13 mouse cellular contexts compared by ENCODE assay signal in the genomic region with DNA sequence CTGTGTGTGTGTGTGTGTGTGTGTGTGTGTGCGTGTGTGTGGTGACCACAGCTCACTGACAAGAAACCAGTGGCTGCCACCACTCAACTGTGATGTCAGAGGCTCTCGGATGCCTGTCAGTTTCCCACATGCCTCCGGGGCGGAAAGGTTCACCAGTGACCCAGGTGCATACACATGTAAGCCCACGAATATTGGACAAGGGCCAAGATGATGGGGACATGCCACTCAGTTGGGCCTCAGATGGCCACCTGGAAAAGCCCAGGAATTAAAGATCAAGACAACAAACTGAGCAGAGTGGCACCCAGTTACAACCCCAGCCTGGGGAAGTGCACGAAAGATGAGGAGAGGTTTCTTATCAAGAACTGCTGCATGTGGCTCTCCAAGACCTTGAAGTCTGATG. TPM values are rescaled to one million over a fixed set of nuclear protein-coding genes. Genes with fewer than 3 reads are reported as not detected.
DNase-seq lines count a peak whose midpoint lies in the region; ATAC-seq and TF ChIP-seq lines count a peak whose summit lies in the region.
"Had no signal": no experiment of that assay in that cellular context is flagged by ENCODE, and none has a peak within 500 bp of the region (broad histone marks: within the 10 kb centered on the region; RNA-seq: fewer than 3 reads in every experiment).

No protein-coding gene starts in this region.

- TF ChIP-seq EP300 in liver, postnatal 0 days (IDR thresholded peaks at IDR 0.05; ENCODE audit: low read depth) = no peak

- H3K9me3 ChIP-seq in liver, postnatal 0 days (ENCODE audit: low read length) = no peaks in the 10 kb centered on the region
- H3K9me3 ChIP-seq in liver, embryonic 11.5 days (ENCODE audit: control insufficient read depth, low read length) = no peaks in the 10 kb centered on the region
- H3K9me3 ChIP-seq in heart, embryonic 16.5 days (replicated peaks; ENCODE audit: control insufficient read depth, low read length) = no peaks in the 10 kb centered on the region
- no peaks in the 10 kb centered on the region for H3K9me3 ChIP-seq in midbrain, embryonic 14.5 days (ENCODE audit: control insufficient read depth, low read length)
- H3K9me3 ChIP-seq in forebrain, embryonic 15.5 days = no peaks in the 10 kb centered on the region
- H3K9me3 ChIP-seq: hindbrain, embryonic 15.5 days; limb, embryonic 15.5 days had no signal

- H3K4me2 ChIP-seq in liver, postnatal 0 days (ENCODE audit: low read depth, low read length) = no peak overlapping the region
- no peak overlapping the region for H3K4me2 ChIP-seq in liver, embryonic 11.5 days
- peak overlapping the region; percentile 43 for H3K4me2 ChIP-seq in heart, embryonic 16.5 days (ENCODE audit: low read depth, low read length)
- H3K4me2 ChIP-seq in midbrain, embryonic 14.5 days (ENCODE audit: low read length) = no peak overlapping the region
- no peak overlapping the region for H3K4me2 ChIP-seq in forebrain, embryonic 15.5 days (replicated peaks)
- H3K4me2 ChIP-seq: hindbrain, embryonic 15.5 days; limb, embryonic 15.5 days had no signal

- no peak for TF ChIP-seq CTCF in liver, postnatal 0 days (IDR thresholded peaks at IDR 0.05; ENCODE audit: low read depth)

- H3K9ac ChIP-seq in liver, postnatal 0 days (replicated peaks) = no peak overlapping the region
- no peak overlapping the region for H3K9ac ChIP-seq in liver, embryonic 11.5 days (ENCODE audit: low read depth, low read length)
- H3K9ac ChIP-seq in heart, embryonic 16.5 days (ENCODE audit: low read length) = no peak overlapping the region
- H3K9ac ChIP-seq in midbrain, embryonic 14.5 days (replicated peaks; ENCODE audit: low read length) = no peak overlapping the region
- H3K9ac ChIP-seq in forebrain, embryonic 15.5 days (replicated peaks) = no peak overlapping the region
- H3K9ac ChIP-seq: forebrain, postnatal 0 days; hindbrain, embryonic 15.5 days; limb, embryonic 15.5 days had no signal

- ATAC-seq in liver, postnatal 0 days = no peak
- ATAC-seq in liver, embryonic 11.5 days (replicated peaks; ENCODE audit: low FRiP score) = no peak
- peak; percentile 10; the same call in 1 of the 2 replicates for ATAC-seq in heart, embryonic 16.5 days (replicated peaks; ENCODE audit: extremely low read depth, insufficient read depth, low FRiP score)
- no peak for ATAC-seq in midbrain, embryonic 14.5 days (ENCODE audit: low FRiP score, low TSS enrichment)
- ATAC-seq in forebrain, embryonic 15.5 days (replicated peaks) = no peak
- ATAC-seq: forebrain, postnatal 0 days; Patski had no signal

- no peak overlapping the region for H3K4me3 ChIP-seq in liver, postnatal 0 days (ENCODE audit: low read depth, low read length)
- no peak overlapping the region for H3K4me3 ChIP-seq in liver, embryonic 11.5 days (ENCODE audit: low read depth, low read length)
- no peak overlapping the region for H3K4me3 ChIP-seq in heart, embryonic 16.5 days (ENCODE audit: low read length)
- H3K4me3 ChIP-seq in midbrain, embryonic 14.5 days (replicated peaks; ENCODE audit: low read depth, low read length) = no peak overlapping the region
- H3K4me3 ChIP-seq in forebrain, embryonic 15.5 days = no peak overlapping the region
- H3K4me3 ChIP-seq: hindbrain, embryonic 15.5 days; limb, embryonic 15.5 days had no signal

- no peaks in the 10 kb centered on the region for H3K36me3 ChIP-seq in liver, postnatal 0 days (replicated peaks; ENCODE audit: insufficient read depth, low read length)
- H3K36me3 ChIP-seq in liver, embryonic 11.5 days (ENCODE audit: control insufficient read depth, insufficient read depth, low read length) = no peaks in the 10 kb centered on the region
- H3K36me3 ChIP-seq in heart, embryonic 16.5 days (ENCODE audit: control insufficient read depth, insufficient read depth) = no peaks in the 10 kb centered on the region
- no peaks in the 10 kb centered on the region for H3K36me3 ChIP-seq in midbrain, embryonic 14.5 days (ENCODE audit: control insufficient read depth, insufficient read depth, low read length)
- no peaks in the 10 kb centered on the region for H3K36me3 ChIP-seq in forebrain, embryonic 15.5 days
- H3K36me3 ChIP-seq: hindbrain, embryonic 15.5 days; limb, embryonic 15.5 days had no signal

- no peaks in the 10 kb centered on the region for H3K27me3 ChIP-seq in liver, postnatal 0 days (ENCODE audit: insufficient read depth, low read length)
- no peaks in the 10 kb centered on the region for H3K27me3 ChIP-seq in liver, embryonic 11.5 days (replicated peaks; ENCODE audit: control insufficient read depth, insufficient read depth, low read length)
- H3K27me3 ChIP-seq in heart, embryonic 16.5 days (ENCODE audit: control insufficient read depth, insufficient read depth, low read length) = no peaks in the 10 kb centered on the region
- no peaks in the 10 kb centered on the region for H3K27me3 ChIP-seq in midbrain, embryonic 14.5 days (ENCODE audit: control insufficient read depth, insufficient read depth, low read length)
- H3K27me3 ChIP-seq in forebrain, embryonic 15.5 days = no peaks in the 10 kb centered on the region
- H3K27me3 ChIP-seq: hindbrain, embryonic 15.5 days; limb, embryonic 15.5 days; Patski had no signal

- peaks cover 39% of the 10 kb centered on the region for H3K4me1 ChIP-seq in liver, postnatal 0 days (ENCODE audit: insufficient read depth)
- H3K4me1 ChIP-seq in liver, embryonic 11.5 days (replicated peaks; ENCODE audit: control insufficient read depth, insufficient read depth, low read length) = peaks cover 11% of the 10 kb centered on the region
- H3K4me1 ChIP-seq in heart, embryonic 16.5 days (ENCODE audit: control insufficient read depth, insufficient read depth, low read length) = peaks cover 84% of the 10 kb centered on the region
- peaks cover 20% of the 10 kb centered on the region for H3K4me1 ChIP-seq in midbrain, embryonic 14.5 days (ENCODE audit: control insufficient read depth, insufficient read depth, low read length)
- H3K4me1 ChIP-seq in forebrain, embryonic 15.5 days = peaks cover 19% of the 10 kb centered on the region

- H3K27ac ChIP-seq in liver, postnatal 0 days (ENCODE audit: low read depth) = peak overlapping the region; percentile 44; the same call in 1 of the 2 replicates
- H3K27ac ChIP-seq in liver, embryonic 11.5 days (ENCODE audit: low read depth, low read length) = no peak overlapping the region
- peak overlapping the region; percentile 60 for H3K27ac ChIP-seq in heart, embryonic 16.5 days (ENCODE audit: low read length)
- H3K27ac ChIP-seq in midbrain, embryonic 14.5 days (replicated peaks; ENCODE audit: low read depth, low read length) = no peak overlapping the region
- H3K27ac ChIP-seq in forebrain, embryonic 15.5 days (replicated peaks) = no peak overlapping the region
- H3K27ac ChIP-seq: hindbrain, embryonic 15.5 days had no signal

- peak; percentile 31 for DNase-seq in adrenal gland, postnatal 10 days
- no peak for DNase-seq in adrenal gland, postnatal 4 days (ENCODE audit: low spot score in 2 of 2)
- DNase-seq in liver, postnatal 0 days = no peak
- DNase-seq in liver, embryonic 11.5 days (ENCODE audit: low spot score) = no peak
- DNase-seq in thymus, postnatal 14 days = peak; percentile 53
- no peak for DNase-seq in midbrain, embryonic 14.5 days
- DNase-seq: forebrain, postnatal 0 days; kidney, postnatal 10 days had no signal

- 65% methylated on average over 6 of the region's 6 CpGs for WGBS in liver, postnatal 0 days (ENCODE audit: insufficient replicate concordance)
- WGBS in liver, embryonic 11.5 days = 70% methylated on average over 6 of the region's 6 CpGs
- WGBS in heart, embryonic 16.5 days = 38% methylated on average over 6 of the region's 6 CpGs
- WGBS in midbrain, embryonic 14.5 days = 80% methylated on average over 6 of the region's 6 CpGs
- 77% methylated on average over 6 of the region's 6 CpGs for WGBS in forebrain, embryonic 15.5 days

RNA-seq across cellular contexts. Expression of a gene that starts 13.4 kb away (rescaled TPM):
- total RNA-seq in adrenal gland, postnatal 10 days (2021) = 10 to 100 TPM; 21.1 to 26.4 TPM
- 10 to 100 TPM; 26.3 to 26.8 TPM for total RNA-seq in adrenal gland, postnatal 4 days (2021)
- 5.5 and 6.1 TPM in 2 replicates for polyA plus RNA-seq in liver, postnatal 0 days (2015; fragmentation: Nextera tagmentation; extraction: Ambion mirVana)
- polyA plus RNA-seq in liver, embryonic 11.5 days (2014; fragmentation: Nextera tagmentation; extraction: Ambion mirVana) = 8.4 and 8.5 TPM in 2 replicates
- polyA plus RNA-seq in heart, embryonic 16.5 days (2015; fragmentation: Nextera tagmentation; extraction: Ambion mirVana) = 18.7 and 19.3 TPM in 2 replicates
- 20.3 and 23.5 TPM in 2 replicates for polyA plus RNA-seq in midbrain, embryonic 14.5 days (2014; fragmentation: Nextera tagmentation; extraction: Ambion mirVana)
- polyA plus RNA-seq in forebrain, embryonic 15.5 days (2015; fragmentation: Nextera tagmentation; extraction: Ambion mirVana) = 21.7 and 23.5 TPM in 2 replicates

RNA-seq across cellular contexts. Expression of a gene that starts 41.7 kb away (rescaled TPM):
- 10 to 100 TPM; 26.2 to 31.6 TPM for total RNA-seq in adrenal gland, postnatal 10 days (2021)
- total RNA-seq in adrenal gland, postnatal 4 days (2021) = 10 to 100 TPM; 32.3 TPM
- polyA plus RNA-seq in liver, postnatal 0 days (2015; fragmentation: Nextera tagmentation; extraction: Ambion mirVana) = 6.0 and 6.4 TPM in 2 replicates
- polyA plus RNA-seq in liver, embryonic 11.5 days (2014; fragmentation: Nextera tagmentation; extraction: Ambion mirVana) = 10.8 and 11.7 TPM in 2 replicates
- polyA plus RNA-seq in heart, embryonic 16.5 days (2015; fragmentation: Nextera tagmentation; extraction: Ambion mirVana) = 11.5 and 12.6 TPM in 2 replicates
- polyA plus RNA-seq in midbrain, embryonic 14.5 days (2014; fragmentation: Nextera tagmentation; extraction: Ambion mirVana) = 9.3 and 11.9 TPM in 2 replicates
- polyA plus RNA-seq in forebrain, embryonic 15.5 days (2015; fragmentation: Nextera tagmentation; extraction: Ambion mirVana) = 12.9 and 13.1 TPM in 2 replicates

Comparison
In these comparisons a context has a peak if more than half of its experiments do, and no peak if none do; other contexts are left out.
1. DNase-seq: peak in adrenal gland, postnatal 10 days (single experiment) and thymus, postnatal 14 days (single experiment); none in adrenal gland, postnatal 4 days (0 of 2), liver, postnatal 0 days (single experiment), liver, embryonic 11.5 days (single experiment) and midbrain, embryonic 14.5 days (single experiment).
2. H3K27ac ChIP-seq: peak in liver, postnatal 0 days (single experiment) and heart, embryonic 16.5 days (single experiment); none in liver, embryonic 11.5 days (single experiment), midbrain, embryonic 14.5 days (single experiment) and forebrain, embryonic 15.5 days (single experiment).